17 mouse cellular contexts compared by ENCODE assay signal in the genomic region with DNA sequence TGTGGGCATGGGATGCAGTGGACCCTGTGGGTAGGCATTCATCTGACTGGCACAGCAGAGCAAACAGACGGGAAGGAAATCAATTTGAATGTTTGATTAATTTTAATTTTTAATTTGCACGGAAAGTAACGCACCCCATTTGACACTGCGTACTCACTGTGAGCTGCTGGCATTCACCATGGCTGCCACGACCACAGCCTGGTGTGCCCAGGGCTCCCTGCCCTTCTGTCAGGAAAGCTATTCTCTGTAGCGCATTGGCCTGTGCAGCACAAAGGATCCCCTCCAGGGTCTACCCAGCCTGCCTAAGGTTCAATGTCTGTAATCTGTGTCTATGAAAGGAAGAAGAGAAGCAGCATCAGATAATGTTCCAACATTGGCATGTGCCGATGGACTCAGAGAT. TPM values are rescaled to one million over a fixed set of nuclear protein-coding genes. Genes with fewer than 3 reads are reported as not detected.
"Had no signal": no experiment of that assay in that cellular context is flagged by ENCODE, and none has a peak within 500 bp of the region (broad histone marks: within the 10 kb centered on the region; RNA-seq: fewer than 3 reads in every experiment).

No protein-coding gene starts in this region.

- DNase-seq: retina, postnatal 1 day; right cerebral cortex, adult 18-20 months; right cerebral cortex, postnatal 14 days; right cerebral cortex, postnatal 25 days; right cerebral cortex, postnatal 4 days; spleen, adult 18-20 months; thymus, adult 18-20 months; thymus, adult 2 months; thymus, postnatal 14 days; thymus, postnatal 25 days; thymus, postnatal 36 days; thymus, postnatal 4 days had no signal

- H3K9me3 ChIP-seq: neural tube, embryonic 13.5 days; neural tube, embryonic 15.5 days; stomach, embryonic 15.5 days had no signal

- H3K4me2 ChIP-seq: neural tube, embryonic 13.5 days; neural tube, embryonic 15.5 days; stomach, embryonic 15.5 days had no signal

- H3K4me3 ChIP-seq: neural tube, embryonic 13.5 days; neural tube, embryonic 15.5 days; stomach, embryonic 15.5 days had no signal

- H3K27ac ChIP-seq: neural tube, embryonic 13.5 days; neural tube, embryonic 15.5 days; stomach, embryonic 15.5 days; stomach, postnatal 0 days had no signal

- H3K4me1 ChIP-seq: neural tube, embryonic 15.5 days; stomach, embryonic 15.5 days had no signal

- H3K36me3 ChIP-seq: neural tube, embryonic 13.5 days; neural tube, embryonic 15.5 days; stomach, embryonic 15.5 days had no signal

- H3K9ac ChIP-seq: neural tube, embryonic 13.5 days; neural tube, embryonic 15.5 days; stomach, embryonic 15.5 days had no signal

RNA-seq across cellular contexts. Expression of a gene that starts 6.9 kb away (rescaled TPM):
- total RNA-seq: neutrophil, adult 5-6 weeks had no signal
